Mouse (Mus musculus) embryonic facial prominence, embryonic 15.5 days (tissue): Measurements from ENCODE around the gene Rfx1. TPM values are rescaled to one million over a fixed set of nuclear protein-coding genes. Genes with fewer than 3 reads are reported as not detected.

ENCODE experiments used
- ATAC-seq: fragments of 200-750 bp; cut with Nextera tagmentation; 2 replicates; pipeline ENCODE4 v1.8.0; 2017; ENCODE audit warnings: low read depth, moderate TSS enrichment; ENCODE audit not compliant: insufficient number of reproducible peaks, low FRiP score, low TSS enrichment
- H3K27ac ChIP-seq: fragments of 300-500 bp; sonication (generic); replicated peaks from 2 replicates; pipeline ENCODE4 v1.5.1; 2015; ENCODE audit warnings: mild to moderate bottlenecking, inconsistent platforms
- H3K27me3 ChIP-seq: fragments of 300-500 bp; sonication (generic); 2 replicates; pipeline ENCODE4 v1.6.1; 2015; ENCODE audit warnings: inconsistent platforms
- H3K36me3 ChIP-seq: fragments of 300-500 bp; sonication (generic); 2 replicates; pipeline ENCODE4 v1.6.1; 2015; ENCODE audit warnings: mild to moderate bottlenecking, inconsistent platforms
- H3K4me1 ChIP-seq: fragments of 300-500 bp; sonication (generic); 2 replicates; pipeline ENCODE4 v1.6.1; 2015; ENCODE audit warnings: inconsistent platforms
- H3K4me2 ChIP-seq: fragments of 300-500 bp; sonication (generic); replicated peaks from 2 replicates; pipeline ENCODE4 v1.6.1; 2015; ENCODE audit warnings: mild to moderate bottlenecking, inconsistent platforms
- H3K4me3 ChIP-seq: fragments of 300-500 bp; sonication (generic); replicated peaks from 2 replicates; pipeline ENCODE4 v1.5.1; 2015; ENCODE audit warnings: mild to moderate bottlenecking, inconsistent platforms
- H3K9ac ChIP-seq: fragments of 300-500 bp; sonication (generic); 2 replicates; pipeline ENCODE4 v1.6.1; 2015; ENCODE audit warnings: inconsistent platforms
- H3K9me3 ChIP-seq: fragments of 300-500 bp; sonication (generic); replicated peaks from 2 replicates; pipeline ENCODE4 v1.6.1; 2016; ENCODE audit warnings: inconsistent platforms
- WGBS: fragments of 180-500 bp; shearing (Covaris S2); methylation state at CpG from one replicate; pipeline ENCODE4 v1.1.7; 2015; 5-methylcytosine and 5-hydroxymethylcytosine counted together
- polyA plus RNA-seq: library from polyadenylated mRNA; unstranded; fragments of >200 nt; fragmentation: Nextera tagmentation; extraction: Ambion mirVana; gene quantifications from 2 replicates; pipeline ENCODE4 v1.2.1, GENCODE M21; 2015

Rfx1 gene
- polyA plus RNA-seq, 1 experiment from 2014 or later = 10.2 TPM

- WGBS = 89% methylated on average over 8 of the region's 8 CpGs
- Histone ChIP-seq H3K4me2 (no peak overlapping the region), H3K36me3 (peaks cover 84% of the 10 kb centered on the region), H3K9ac (no peak overlapping the region), H3K27ac (no peak overlapping the region), H3K4me3 (no peak overlapping the region), H3K4me1 (no peaks in the 10 kb centered on the region), H3K9me3 (no peaks in the 10 kb centered on the region), H3K27me3 (no peaks in the 10 kb centered on the region)
- ATAC-seq = no peak
Measured at GRCm38 (mm10) chr8:84090585-84090984, 24.0 kb downstream of the Rfx1 start.

DNA sequence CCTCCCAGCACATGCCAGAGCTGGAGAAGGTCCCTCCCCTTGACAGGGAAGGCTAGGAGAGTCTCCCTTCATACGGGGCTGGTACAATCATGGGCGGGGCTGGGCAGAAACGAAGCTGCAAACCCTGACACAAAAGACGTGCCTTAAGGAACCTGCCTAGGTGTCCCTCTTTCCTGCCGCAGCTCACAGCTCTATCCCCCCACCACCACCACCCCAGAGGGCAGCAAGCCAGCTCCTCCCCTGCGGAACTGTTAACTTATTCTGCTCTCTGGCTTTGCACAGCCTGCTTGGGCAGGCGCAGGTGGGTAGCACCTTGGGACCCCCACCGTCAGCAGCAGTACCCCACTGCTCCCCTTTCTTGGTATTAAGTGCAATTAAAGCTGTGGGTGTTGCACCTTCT, 29.4 kb downstream of the Rfx1 start:
- H3K27ac ChIP-seq = no peak overlapping the region
- no peaks in the 10 kb centered on the region for H3K9me3 ChIP-seq
- no peak overlapping the region for H3K4me3 ChIP-seq
- no peaks in the 10 kb centered on the region for H3K27me3 ChIP-seq
- peaks cover 91% of the 10 kb centered on the region for H3K36me3 ChIP-seq
- no peak for ATAC-seq
- H3K4me2 ChIP-seq = no peak overlapping the region
- WGBS = 65% methylated on average over 8 of the region's 8 CpGs
- H3K9ac ChIP-seq = no peak overlapping the region
- H3K4me1 ChIP-seq = no peaks in the 10 kb centered on the region

DNA sequence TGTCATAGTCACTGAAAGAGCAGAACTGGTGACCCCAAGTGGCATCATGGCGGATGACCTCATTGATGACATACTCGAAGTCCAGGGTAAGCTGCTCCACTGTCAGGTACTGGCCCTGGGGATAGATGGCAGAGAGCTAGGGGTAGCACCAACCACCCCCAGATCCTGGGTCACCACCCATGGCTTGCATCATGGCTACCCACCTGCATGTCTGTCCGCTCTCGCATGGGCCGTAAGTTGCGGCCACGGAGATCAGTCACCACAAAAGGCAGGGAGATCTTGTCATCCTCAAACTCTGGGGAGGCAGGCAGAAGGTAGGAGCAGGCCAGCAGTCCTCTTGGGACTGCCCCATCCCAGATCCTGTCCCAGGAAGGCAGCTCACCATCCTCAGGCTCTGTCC, 31.7 kb downstream of the Rfx1 start:
- Histone ChIP-seq H3K27ac (no peak overlapping the region), H3K9me3 (no peaks in the 10 kb centered on the region), H3K9ac (no peak overlapping the region), H3K27me3 (no peaks in the 10 kb centered on the region), H3K4me3 (no peak overlapping the region), H3K4me1 (peaks cover 17% of the 10 kb centered on the region), H3K4me2 (no peak overlapping the region), H3K36me3 (peaks cover 79% of the 10 kb centered on the region)
- WGBS = 94% methylated on average over 7 of the region's 7 CpGs
- no peak for ATAC-seq

- Histone ChIP-seq H3K9me3 (no peaks in the 10 kb centered on the region), H3K27me3 (no peaks in the 10 kb centered on the region), H3K4me1 (peaks cover 31% of the 10 kb centered on the region), H3K36me3 (peaks cover 48% of the 10 kb centered on the region), H3K27ac (no peak overlapping the region), H3K9ac (no peak overlapping the region), H3K4me2 (no peak overlapping the region), H3K4me3 (no peak overlapping the region)
- WGBS = 87% methylated on average over 25 of the region's 25 CpGs
- no peak for ATAC-seq
Measured at GRCm38 (mm10) chr8:84101476-84102270, 35.0 kb downstream of the Rfx1 start.

DNA sequence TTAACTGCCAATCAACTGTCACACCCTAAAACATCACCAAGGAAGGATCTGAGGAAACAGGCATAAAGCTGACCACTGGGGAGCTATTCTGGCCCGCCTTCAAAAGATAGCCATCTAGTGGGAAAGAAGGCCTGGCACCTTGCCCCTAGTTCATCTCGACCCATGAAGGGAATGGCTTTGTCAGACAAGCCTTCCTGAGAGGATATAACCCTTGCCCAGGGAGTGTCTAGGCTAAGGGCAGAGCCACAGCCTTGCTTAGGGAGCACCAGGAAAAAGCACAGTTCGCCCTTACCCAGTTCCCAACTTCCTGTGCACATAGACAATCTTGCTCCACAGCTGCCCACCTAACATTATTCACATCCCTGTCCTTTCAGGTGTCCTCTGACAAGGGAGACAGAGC, 37.0 kb downstream of the Rfx1 start:
- peaks cover 31% of the 10 kb centered on the region for H3K4me1 ChIP-seq
- H3K4me3 ChIP-seq = peak overlapping the region; percentile 76
- no peak for ATAC-seq
- 38% methylated on average over 3 of the region's 3 CpGs for WGBS
- no peak overlapping the region; the same call in 1 of the 2 replicates for H3K27ac ChIP-seq
- peak overlapping the region; percentile 71 for H3K9ac ChIP-seq
- H3K36me3 ChIP-seq = peaks cover 29% of the 10 kb centered on the region
- no peaks in the 10 kb centered on the region for H3K9me3 ChIP-seq
- H3K27me3 ChIP-seq = no peaks in the 10 kb centered on the region
- H3K4me2 ChIP-seq = peak overlapping the region; percentile 82

GRCm38 (mm10) chr8:84104221-84104620, 37.6 kb downstream of the Rfx1 start:
- Histone ChIP-seq H3K27me3 (no peaks in the 10 kb centered on the region), H3K27ac (peak overlapping the region; percentile 86), H3K4me3 (peak overlapping the region; percentile 76), H3K4me1 (peaks cover 31% of the 10 kb centered on the region), H3K36me3 (peaks cover 23% of the 10 kb centered on the region), H3K9me3 (no peaks in the 10 kb centered on the region), H3K9ac (peak overlapping the region; percentile 71), H3K4me2 (peak overlapping the region; percentile 82)
- peak; percentile 80 for ATAC-seq
- under 1% methylated on average over 17 of the region's 29 CpGs for WGBS

GRCm38 (mm10) chr8:84104697-84105609, 38.3 kb downstream of the Rfx1 start, which contains the start of gene Dcaf15:
Gene Dcaf15, minus strand, starts transcription at chr8:84104768.
- ATAC-seq = peak; percentile 96
- H3K4me3 ChIP-seq = peak within 1 kb of the TSS; percentile 76
- peak within 1 kb of the TSS; percentile 86 for H3K27ac ChIP-seq
- H3K36me3 ChIP-seq = peaks cover 17% of the 10 kb centered on the region
- peak within 1 kb of the TSS; percentile 71 for H3K9ac ChIP-seq
- 7% methylated on average over 42 of the region's 42 CpGs for WGBS
- H3K4me2 ChIP-seq = peak within 1 kb of the TSS; percentile 82
- H3K4me1 ChIP-seq = peaks cover 31% of the 10 kb centered on the region
- H3K9me3 ChIP-seq = no peaks in the 10 kb centered on the region
- H3K27me3 ChIP-seq = no peaks in the 10 kb centered on the region

DNA sequence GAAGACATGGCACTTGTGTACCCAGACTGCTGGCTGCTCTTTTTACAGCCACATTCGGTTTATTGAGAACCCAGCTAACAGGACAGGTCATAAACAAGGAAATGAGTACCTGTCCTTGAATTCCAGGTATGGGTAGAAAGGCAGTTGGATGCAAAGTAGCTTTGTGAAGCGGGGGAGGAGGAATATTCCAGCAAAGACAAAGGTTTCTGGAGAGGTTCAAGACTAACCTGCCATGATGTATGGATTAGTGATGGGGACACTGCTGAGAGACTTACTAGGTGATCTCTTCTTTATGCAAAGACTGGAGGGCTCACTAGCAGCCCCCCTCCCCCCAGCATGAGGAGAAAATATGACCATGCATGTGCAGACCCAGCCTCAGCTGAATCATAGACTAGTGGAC, 39.0 kb downstream of the Rfx1 start:
- Histone ChIP-seq H3K27ac (0 out of 2 replicates have a peak overlapping the region, but pooled peaks have one; percentile 12), H3K9ac (no peak overlapping the region), H3K36me3 (peaks cover 10% of the 10 kb centered on the region), H3K4me3 (no peak overlapping the region), H3K4me2 (no peak overlapping the region), H3K4me1 (peaks cover 31% of the 10 kb centered on the region), H3K9me3 (no peaks in the 10 kb centered on the region), H3K27me3 (no peaks in the 10 kb centered on the region)
- 81% methylated on average over 2 of the region's 2 CpGs for WGBS
- no peak for ATAC-seq

DNA sequence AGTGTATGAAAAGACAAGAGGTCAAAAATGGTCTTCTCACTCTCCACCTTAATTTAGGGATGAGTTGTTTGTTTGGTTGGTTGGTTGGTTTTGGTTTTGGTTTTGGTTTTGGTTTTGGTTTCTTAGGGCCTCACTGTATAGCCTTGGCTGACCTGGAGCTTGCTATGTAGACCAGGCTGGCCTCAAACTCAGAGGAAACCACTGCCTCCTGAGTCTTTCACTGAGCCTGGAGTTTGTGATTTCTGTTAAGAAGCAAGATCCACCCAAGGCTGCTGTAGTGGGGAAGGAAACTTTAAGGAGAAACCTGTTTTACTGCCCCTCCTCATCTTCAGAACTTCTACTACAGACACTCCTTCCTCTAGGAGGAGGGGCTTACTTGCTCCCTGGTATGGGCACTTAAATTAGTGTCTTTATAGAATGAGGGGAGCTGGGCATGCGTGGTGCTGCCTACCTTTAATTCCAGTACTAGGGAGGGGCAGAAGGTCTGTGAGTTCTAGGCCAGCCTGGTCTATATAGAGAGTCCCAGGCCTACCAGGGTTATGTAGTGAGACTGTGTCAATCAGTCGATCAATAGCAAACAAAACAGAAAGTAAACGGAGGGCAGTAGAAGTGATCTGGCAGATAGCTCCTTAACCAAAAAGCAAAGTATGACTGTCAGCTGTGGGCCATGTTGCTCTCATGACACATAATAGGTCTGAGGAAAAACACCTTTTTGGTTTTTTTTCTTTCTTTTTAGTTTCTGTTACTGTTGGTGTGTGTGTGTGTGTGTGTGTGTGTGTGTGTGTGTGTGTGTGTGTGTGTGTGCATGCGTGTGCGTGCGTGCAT, 39.8 kb downstream of the Rfx1 start:
- Histone ChIP-seq H3K9me3 (no peaks in the 10 kb centered on the region), H3K27me3 (no peaks in the 10 kb centered on the region), H3K4me3 (no peak overlapping the region), H3K9ac (no peak overlapping the region), H3K4me1 (peaks cover 30% of the 10 kb centered on the region), H3K27ac (no peak overlapping the region), H3K4me2 (no peak overlapping the region), H3K36me3 (peaks cover 7% of the 10 kb centered on the region)
- WGBS = 86% methylated on average over 6 of the region's 6 CpGs
- ATAC-seq = no peak

- Histone ChIP-seq H3K27me3 (no peaks in the 10 kb centered on the region), H3K4me3 (no peak overlapping the region), H3K9ac (no peak overlapping the region), H3K4me1 (no peaks in the 10 kb centered on the region), H3K4me2 (no peak overlapping the region), H3K36me3 (no peaks in the 10 kb centered on the region), H3K27ac (no peak overlapping the region), H3K9me3 (no peaks in the 10 kb centered on the region)
- ATAC-seq = no peak
- whole genome bisulfite sequencing = 68% methylated on average over 6 of the region's 6 CpGs
Measured at GRCm38 (mm10) chr8:84115646-84116045, 49.0 kb downstream of the Rfx1 start.

DNA sequence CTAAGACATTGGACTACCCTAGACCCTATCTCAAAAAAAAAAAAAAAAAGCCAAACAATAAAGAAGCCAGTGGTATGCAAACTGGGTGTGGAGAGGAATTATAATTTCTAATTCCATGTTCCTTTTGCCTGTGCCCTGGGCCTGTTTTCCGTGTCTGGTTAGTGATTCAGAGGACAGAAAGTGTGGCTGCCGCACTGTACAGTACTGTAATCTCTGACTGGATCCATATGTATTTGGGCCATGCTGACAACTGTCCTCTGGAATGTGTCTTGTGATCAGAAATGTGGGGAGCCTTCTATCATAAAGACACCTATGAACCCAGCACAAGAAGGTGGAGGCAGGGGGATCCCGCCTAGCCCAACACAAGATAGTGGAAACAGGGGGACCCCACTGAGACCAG, 55.5 kb downstream of the Rfx1 start:
- no peaks in the 10 kb centered on the region for H3K36me3 ChIP-seq
- WGBS = 69% methylated on average over 3 of the region's 3 CpGs
- H3K9ac ChIP-seq = no peak overlapping the region
- H3K4me3 ChIP-seq = no peak overlapping the region
- ATAC-seq = no peak
- no peak overlapping the region for H3K27ac ChIP-seq
- H3K27me3 ChIP-seq = no peaks in the 10 kb centered on the region
- no peaks in the 10 kb centered on the region for H3K4me1 ChIP-seq
- no peaks in the 10 kb centered on the region for H3K9me3 ChIP-seq
- no peak overlapping the region for H3K4me2 ChIP-seq
